Mouse (Mus musculus): ENCODE measurements around the gene Nifk.

GRCm38 (mm10) chr1:118294192-118294591 is 27.4 kb upstream of the Nifk start:
- TF ChIP-seq CTCF (IDR thresholded peaks at IDR 0.05; ENCODE audit: control insufficient read depth, insufficient read depth, insufficient read length) (no peak), MYOG (IDR thresholded peaks at IDR 0.05; ENCODE audit: control insufficient read depth, extremely low read depth, insufficient read length) (no peak)
